Mouse (Mus musculus) thymus, postnatal 14 days (tissue): ENCODE measurements around the gene Mettl5.
A peak's percentile ranks its signal among the peaks of the same experiment; 100 is the strongest.
"Not testable (repeated sequence)": the region's sequence is repeated elsewhere in the genome, so short reads cannot be mapped to it uniquely, and the experiment has no call there.

ENCODE experiments used
- DNase-seq: peaks from one replicate; pipeline ENCODE4 v3.0.0; 2021

Mettl5 gene

GRCm38 (mm10) chr2:69885451-69886305, at the start of gene Mettl5:
Mettl5 (minus strand) TSS chr2:69885615.
- DNase-seq, result peak; percentile 92

GRCm38 (mm10) chr2:69924943-69925342, 39.5 kb upstream of the Mettl5 start:
- no peak for DNase-seq

- DNase-seq, result no peak
Observed at GRCm38 (mm10) chr2:69917301-69917700, 31.9 kb upstream of the Mettl5 start.

- no peak for DNase-seq
Observed at GRCm38 (mm10) chr2:69912801-69913200, 27.4 kb upstream of the Mettl5 start.

- not testable (repeated sequence) for DNase-seq
Observed at GRCm38 (mm10) chr2:69907394-69907793, 22.0 kb upstream of the Mettl5 start.

- no peak for DNase-seq
Observed at GRCm38 (mm10) chr2:69903541-69903940, 18.1 kb upstream of the Mettl5 start.

GRCm38 (mm10) chr2:69897618-69898575, 12.5 kb upstream of the Mettl5 start:
- DNase-seq, result peak; percentile 51

- DNase-seq, result peak; percentile 100
Observed at GRCm38 (mm10) chr2:69897039-69897617, 11.7 kb upstream of the Mettl5 start, which contains the start of gene Ubr3. Ubr3 (plus strand) TSS chr2:69897246.

GRCm38 (mm10) chr2:69896224-69896581, 10.8 kb upstream of the Mettl5 start:
- DNase-seq, result no peak

GRCm38 (mm10) chr2:69895502-69896223, 10.2 kb upstream of the Mettl5 start:
- peak; percentile 20 for DNase-seq

- DNase-seq, result no peak
Observed at GRCm38 (mm10) chr2:69893891-69894290, 8.5 kb upstream of the Mettl5 start.

GRCm38 (mm10) chr2:69893145-69893544, 7.7 kb upstream of the Mettl5 start:
- no peak for DNase-seq

GRCm38 (mm10) chr2:69890843-69891242, 5.4 kb upstream of the Mettl5 start:
- DNase-seq, result no peak

GRCm38 (mm10) chr2:69888957-69889356, 3.5 kb upstream of the Mettl5 start:
- no peak for DNase-seq

GRCm38 (mm10) chr2:69885050-69885449, 365 bp downstream of the Mettl5 start:
- no peak for DNase-seq

GRCm38 (mm10) chr2:69884581-69884980, 834 bp downstream of the Mettl5 start:
- no peak for DNase-seq

GRCm38 (mm10) chr2:69883990-69884391, 1.4 kb downstream of the Mettl5 start:
- DNase-seq, result peak; percentile 21

GRCm38 (mm10) chr2:69862117-69862657, 23.2 kb downstream of the Mettl5 start:
- no peak for DNase-seq

- peak; percentile 96 for DNase-seq
Observed at GRCm38 (mm10) chr2:69861485-69862091, 23.8 kb downstream of the Mettl5 start, which contains the start of gene Ssb. Ssb (plus strand) TSS chr2:69861562.

- DNase-seq, result peak; percentile 51
Observed at GRCm38 (mm10) chr2:69860972-69861452, 24.4 kb downstream of the Mettl5 start.

GRCm38 (mm10) chr2:69857882-69858281, 27.5 kb downstream of the Mettl5 start:
- DNase-seq, result peak; percentile 14
